ENCODE assay signal across 27 mouse cellular contexts in the genomic region with DNA sequence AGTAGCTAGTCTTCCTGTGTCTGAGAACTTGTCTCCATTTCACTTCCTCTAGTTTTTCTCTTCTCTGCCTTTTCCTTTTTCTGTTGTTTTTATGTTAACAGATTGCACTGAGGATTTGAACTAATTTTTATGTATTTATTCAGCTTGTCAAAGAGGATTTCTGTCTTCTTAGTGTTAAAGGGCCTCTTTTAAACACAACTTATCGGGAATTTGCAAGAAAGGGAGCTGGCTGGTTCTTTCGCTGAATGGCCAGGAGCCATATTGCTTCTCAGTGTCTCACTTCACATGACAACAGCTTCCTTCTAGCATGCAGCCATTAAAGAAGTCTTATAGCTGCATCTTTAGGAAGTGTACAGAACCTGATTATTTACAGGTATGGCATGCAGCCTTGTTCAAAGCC.
"Had no signal": no experiment of that assay in that cellular context is flagged by ENCODE, and none has a peak within 500 bp of the region (broad histone marks: within the 10 kb centered on the region; RNA-seq: fewer than 3 reads in every experiment).

No protein-coding gene starts in this region.

- H3K36me3 ChIP-seq: heart, embryonic 10.5 days; heart, embryonic 12.5 days; hindbrain, embryonic 10.5 days; hindbrain, embryonic 12.5 days; intestine, embryonic 15.5 days; limb, embryonic 10.5 days; limb, embryonic 12.5 days; liver, embryonic 13.5 days; liver, embryonic 15.5 days had no signal

- H3K4me2 ChIP-seq: heart, embryonic 12.5 days; hindbrain, embryonic 12.5 days; hindbrain, embryonic 14.5 days; intestine, embryonic 15.5 days; limb, embryonic 12.5 days; liver, embryonic 11.5 days; liver, embryonic 13.5 days; liver, embryonic 15.5 days had no signal

- ATAC-seq: hindbrain, embryonic 16.5 days; inflammation-experienced regulatory T-cells, adult 6 months; intestine, embryonic 15.5 days; intestine, postnatal 0 days had no signal

- H3K27me3 ChIP-seq: heart, embryonic 12.5 days; hindbrain, embryonic 12.5 days; intestine, embryonic 15.5 days; limb, embryonic 12.5 days; liver, embryonic 13.5 days; liver, embryonic 15.5 days had no signal

- H3K9ac ChIP-seq: heart, embryonic 12.5 days; hindbrain, embryonic 12.5 days; hindbrain, embryonic 14.5 days; intestine, embryonic 15.5 days; limb, embryonic 12.5 days; liver, embryonic 13.5 days; liver, embryonic 15.5 days had no signal

- DNase-seq: gastrocnemius, adult 2 months; gastrocnemius, postnatal 10 days; gastrocnemius, postnatal 25 days; heart, adult 18-20 months; heart, postnatal 10 days; heart, postnatal 4 days; kidney, adult 18-20 months; kidney, adult 8-10 months; kidney, postnatal 10 days; kidney, postnatal 25 days; kidney, postnatal 4 days; liver; liver, embryonic 13.5 days had no signal

- H3K4me3 ChIP-seq: gastrocnemius, adult 2 months; heart, embryonic 10.5 days; heart, embryonic 12.5 days; hindbrain, embryonic 10.5 days; hindbrain, embryonic 12.5 days; intestine, embryonic 15.5 days; left cerebral cortex, adult 2 months; limb, embryonic 10.5 days; limb, embryonic 12.5 days; liver, embryonic 13.5 days; liver, embryonic 15.5 days had no signal

- H3K27ac ChIP-seq: gastrocnemius, adult 2 months; heart, embryonic 10.5 days; hindbrain, embryonic 10.5 days; hindbrain, embryonic 12.5 days; hindbrain, embryonic 14.5 days; intestine, embryonic 15.5 days; left cerebral cortex, adult 2 months; limb, embryonic 10.5 days; limb, embryonic 12.5 days; liver, embryonic 13.5 days; liver, embryonic 15.5 days had no signal

- H3K4me1 ChIP-seq: heart, embryonic 10.5 days; heart, embryonic 12.5 days; hindbrain, embryonic 10.5 days; hindbrain, embryonic 12.5 days; intestine, embryonic 15.5 days; limb, embryonic 10.5 days; limb, embryonic 12.5 days; liver, embryonic 13.5 days; liver, embryonic 15.5 days had no signal

- H3K9me3 ChIP-seq: heart, embryonic 10.5 days; heart, embryonic 12.5 days; hindbrain, embryonic 10.5 days; hindbrain, embryonic 12.5 days; intestine, embryonic 15.5 days; limb, embryonic 10.5 days; limb, embryonic 12.5 days; liver, embryonic 13.5 days; liver, embryonic 15.5 days had no signal
